In the genomic region with DNA sequence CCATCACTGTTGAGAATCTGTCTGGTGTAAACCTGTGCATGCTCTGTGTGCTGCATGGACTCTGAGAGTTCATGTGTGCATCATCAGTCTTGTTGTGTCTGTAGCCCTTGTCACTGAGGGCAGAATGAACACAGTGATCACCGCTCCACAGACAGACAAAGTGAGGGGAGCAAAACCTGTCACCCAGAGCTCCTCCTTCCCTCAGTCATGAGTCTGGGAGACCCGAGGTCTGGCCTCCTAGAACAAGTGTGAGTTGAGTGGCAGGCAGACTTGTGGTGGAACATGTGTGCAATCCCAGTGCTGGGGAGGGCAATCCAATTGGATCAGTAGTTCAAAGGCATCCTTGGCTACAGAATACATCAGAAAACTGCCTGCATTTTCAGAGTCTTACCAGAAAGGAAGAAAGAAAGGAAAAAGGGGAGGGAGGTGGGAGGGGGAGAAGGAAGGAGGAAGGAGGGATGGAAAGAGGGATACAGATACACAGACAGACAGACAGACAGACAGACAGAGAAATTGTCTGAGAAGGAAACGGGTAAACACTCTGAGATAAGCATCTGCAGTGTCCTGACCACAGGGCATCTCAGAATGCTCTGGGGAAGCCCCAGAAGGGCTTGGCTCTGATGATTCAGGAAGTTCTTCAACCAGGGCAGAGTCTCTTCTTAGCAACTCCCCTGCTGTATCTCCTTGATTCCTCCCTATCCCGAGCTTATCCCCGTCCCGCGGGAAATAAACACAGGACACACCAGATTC, we compare ENCODE assay signal across 9 mouse cellular contexts. TPM values are rescaled to one million over a fixed set of nuclear protein-coding genes. Genes with fewer than 3 reads are reported as not detected.
A peak's percentile ranks its signal among the peaks of the same experiment; 100 is the strongest.
DNase-seq lines count a peak whose midpoint lies in the region; ATAC-seq and TF ChIP-seq lines count a peak whose summit lies in the region.
"Had no signal": no experiment of that assay in that cellular context is flagged by ENCODE, and none has a peak within 500 bp of the region (broad histone marks: within the 10 kb centered on the region; RNA-seq: fewer than 3 reads in every experiment).

No protein-coding gene starts in this region.

- peak; percentile 60 for ATAC-seq in hindbrain, embryonic 12.5 days (ENCODE audit: low FRiP score)
- ATAC-seq in megakaryocyte-erythroid progenitor cell, adult 5-6 weeks (replicated peaks; ENCODE audit: low FRiP score, low TSS enrichment, poor library complexity, severe bottlenecking): peak; percentile 77; the same call in 1 of the 2 replicates

- TF ChIP-seq CTCF in heart, adult 2 months (IDR thresholded peaks at IDR 0.05): no peak

- no peaks in the 10 kb centered on the region for H3K79me2 ChIP-seq in heart, adult 2 months (replicated peaks; ENCODE audit: control insufficient read depth, insufficient read depth, low read length)

- no peaks in the 10 kb centered on the region; the same call in 1 of the 2 replicates for H3K4me1 ChIP-seq in heart, adult 2 months (ENCODE audit: control insufficient read depth, insufficient read depth, low read length)
- H3K4me1 ChIP-seq in hindbrain, embryonic 12.5 days: peaks cover 8% of the 10 kb centered on the region

- H3K27ac ChIP-seq in heart, adult 2 months: no peak overlapping the region
- H3K27ac ChIP-seq in hindbrain, embryonic 12.5 days: no peak overlapping the region

- H3K27me3 ChIP-seq in heart, adult 2 months (ENCODE audit: control insufficient read depth, insufficient read depth, low read length): no peaks in the 10 kb centered on the region
- no peaks in the 10 kb centered on the region for H3K27me3 ChIP-seq in hindbrain, embryonic 12.5 days

- no peaks in the 10 kb centered on the region for H3K9me3 ChIP-seq in hindbrain, embryonic 12.5 days (replicated peaks)

- no peak overlapping the region for H3K4me3 ChIP-seq in heart, adult 2 months
- no peak overlapping the region for H3K4me3 ChIP-seq in hindbrain, embryonic 12.5 days

- intact Hi-C loops in heart, adult 2 months (cut with DNase I): loop anchor here (5.0 kb wide), 1 partner anchor 206 kb away; no protein-coding TSS in a partner anchor
- intact Hi-C loops in heart, postnatal 36 days (cut with DNase I): no loop called here
- intact Hi-C loops in left cerebral cortex, postnatal 4 days (cut with DNase I): no loop called here

- TF ChIP-seq POLR2A in heart, adult 2 months (IDR thresholded peaks at IDR 0.05; ENCODE audit: insufficient read depth, low read depth, low read length): no peak

- peak in 1 of 2 experiments; percentile 5 for DNase-seq in heart, adult 2 months
- no peak for DNase-seq in heart, postnatal 36 days
- DNase-seq in NIH3T3 (ENCODE audit: low read depth): peak; percentile 28
- DNase-seq in thymus, postnatal 25 days: peak; percentile 12
- no peak for DNase-seq in left cerebral cortex, postnatal 4 days
- DNase-seq in frontal cortex, postnatal 14 days (ENCODE audit: low spot score in 2 of 2): no peak

- 16% methylated on average over 7 of the region's 7 CpGs for WGBS in heart, adult 2 months
- 31% methylated on average over 7 of the region's 7 CpGs for WGBS in hindbrain, embryonic 12.5 days

- H3K36me3 ChIP-seq in heart, adult 2 months (ENCODE audit: control insufficient read depth, insufficient read depth, low read length): no peaks in the 10 kb centered on the region
- H3K36me3 ChIP-seq in hindbrain, embryonic 12.5 days: no peaks in the 10 kb centered on the region
- H3K36me3 ChIP-seq: G1E had no signal

- no peak for TF ChIP-seq EP300 in heart, adult 2 months (IDR thresholded peaks at IDR 0.05; ENCODE audit: insufficient read depth, low read depth, low read length)

- peak overlapping the region; percentile 12; the same call in 1 of the 2 replicates for H3K9ac ChIP-seq in heart, adult 2 months (ENCODE audit: low read depth, low read length)
- no peak overlapping the region for H3K9ac ChIP-seq in hindbrain, embryonic 12.5 days

- H3K4me2 ChIP-seq in hindbrain, embryonic 12.5 days (replicated peaks): peak overlapping the region; percentile 34; the same call in 1 of the 2 replicates

RNA-seq across cellular contexts. Expression of a gene that starts 4.0 kb away (rescaled TPM):
- 1 to 10 TPM; 4.3 to 4.4 TPM for total RNA-seq in heart, adult 2 months (2021)
- polyA plus RNA-seq in heart, adult 2 months (2012; rRNA removed): 1.6 and 1.8 TPM in 2 replicates
- total RNA-seq in heart, postnatal 36 days (2021): 1 to 10 TPM; 4.4 to 5.3 TPM
- 15.5 and 17.0 TPM in 2 replicates for polyA plus RNA-seq in hindbrain, embryonic 12.5 days (2016; fragmentation: Nextera tagmentation; extraction: Ambion mirVana)
- 0.27 and 4.0 TPM in 2 replicates for total RNA-seq in megakaryocyte-erythroid progenitor cell, adult 5-6 weeks (2014; fragmentation: Nextera tagmentation)
- 0.61 and 0.80 TPM in 2 replicates for total RNA-seq in megakaryocyte-erythroid progenitor cell, adult 5-6 weeks (2017)
- total RNA-seq in left cerebral cortex, postnatal 4 days (2021): 10 to 100 TPM; 19.6 to 20.8 TPM

RNA-seq across cellular contexts. Expression of a gene that starts 45.7 kb away (rescaled TPM):
- total RNA-seq in heart, adult 2 months (2021): 1 to 10 TPM; 8.0 to 8.6 TPM
- 1.5 and 3.1 TPM in 2 replicates for polyA plus RNA-seq in heart, adult 2 months (2012; rRNA removed)
- total RNA-seq in heart, postnatal 36 days (2021): 1 to 10 TPM; 7.1 to 7.9 TPM
- 25.8 and 27.2 TPM in 2 replicates for polyA plus RNA-seq in hindbrain, embryonic 12.5 days (2016; fragmentation: Nextera tagmentation; extraction: Ambion mirVana)
- total RNA-seq in megakaryocyte-erythroid progenitor cell, adult 5-6 weeks (2014; fragmentation: Nextera tagmentation): 16.0 and 18.9 TPM in 2 replicates
- 6.4 and 10.6 TPM in 2 replicates for total RNA-seq in megakaryocyte-erythroid progenitor cell, adult 5-6 weeks (2017)
- total RNA-seq in left cerebral cortex, postnatal 4 days (2021): 10 to 100 TPM; 27.8 to 28.5 TPM

Comparison
In these comparisons a context has a peak if more than half of its experiments do, and no peak if none do; other contexts are left out.
1. DNase-seq: peak in NIH3T3 (single experiment) and thymus, postnatal 25 days (single experiment); none in heart, postnatal 36 days (0 of 2), left cerebral cortex, postnatal 4 days (single experiment) and frontal cortex, postnatal 14 days (0 of 2).